Mouse (Mus musculus) left cerebral cortex, adult 2 months (tissue): ENCODE measurements around the gene Gm38392. TPM values are rescaled to one million over a fixed set of nuclear protein-coding genes. Genes with fewer than 3 reads are reported as not detected.
"Not testable (repeated sequence)": the region's sequence is repeated elsewhere in the genome, so short reads cannot be mapped to it uniquely, and the experiment has no call there.

Source experiments
- DNase-seq, 2 experiments: peaks; one replicate each; pipeline ENCODE4 v3.0.0; 2021 to 2022; ENCODE audit warnings: low spot score in 2 of 2, mixed read lengths in 1 of 2; ENCODE audit errors: extremely low spot score in 1 of 2
- H3K27ac ChIP-seq: fragments of 200-600 bp; 2 replicates; pipeline ENCODE4 v1.8.1; 2022
- H3K4me3 ChIP-seq: fragments of 200-600 bp; 2 replicates; pipeline ENCODE4 v1.8.1; 2022
- CTCF ChIP-seq: fragments of 200-600 bp; IDR thresholded peaks from 2 replicates; pipeline ENCODE4 v1.8.1; 2022; ENCODE audit warnings: antibody characterized with exemption, mild to moderate bottlenecking, moderate library complexity
- intact Hi-C: fragments of 180-260 bp; cut with DNase I; formaldehyde crosslinking; loops from one replicate; pipeline ENCODE4 v1.15.1; 2025
- total RNA-seq, 2 experiments: library from RNA; stranded (reverse); gene quantifications; 2 replicates each; pipeline ENCODE4 v1.2.3; 2021

Gene Gm38392
- total RNA-seq, 2 experiments from 2014 or later: 0.59 TPM; not detected in 1

DNA sequence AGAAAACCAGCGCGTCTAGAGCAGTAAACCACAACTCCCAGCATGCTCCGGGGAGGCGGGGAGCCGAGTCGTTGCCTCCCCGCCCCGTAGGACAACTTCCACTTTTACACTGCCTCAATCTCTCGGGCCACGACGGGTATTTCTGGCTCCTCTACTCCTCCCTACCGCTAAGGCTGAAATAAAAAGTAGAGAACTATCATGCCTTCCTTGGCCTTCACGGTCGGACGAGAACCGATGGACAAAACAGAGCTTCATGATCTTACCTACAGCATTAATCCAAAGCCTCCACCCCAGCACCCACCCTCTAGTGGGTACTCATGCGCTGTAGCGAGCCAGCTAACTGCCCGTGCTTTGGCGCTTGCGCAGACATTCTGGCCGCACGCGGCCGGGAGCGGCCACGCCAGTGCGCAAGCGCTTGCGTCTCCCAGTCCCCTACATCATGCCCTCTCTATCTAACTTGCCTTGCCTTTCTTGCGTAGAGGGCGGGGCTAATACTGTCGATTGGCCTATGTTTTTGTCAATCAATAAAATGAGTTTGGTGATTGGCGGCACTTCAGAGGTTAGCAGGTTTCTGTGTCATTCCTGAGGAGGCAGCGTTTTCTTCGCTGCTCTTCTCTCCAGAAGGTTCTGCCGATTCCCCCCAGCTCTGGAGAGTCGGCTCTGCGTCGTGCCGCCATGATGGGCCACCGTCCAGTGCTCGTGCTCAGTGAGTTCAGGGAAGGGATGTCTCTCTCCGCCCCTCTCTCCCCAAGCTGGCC, 9.7 kb upstream of the Gm38392 start, which contains the start of the genes Tsacc and Cct3:
Tsacc (minus strand) TSS at position 439 of the 758 bp plus-strand sequence.
Cct3 (plus strand) TSS at position 556 of the 758 bp plus-strand sequence.
- peak; percentile 26; the same call in 1 of the 2 replicates for TF ChIP-seq CTCF
- peak within 1 kb of the TSS; percentile 95 for H3K27ac ChIP-seq
- H3K4me3 ChIP-seq: peak within 1 kb of the TSS; percentile 91
- peak; percentile 93 to 96 for DNase-seq
- intact Hi-C loops: no loop called here

DNA sequence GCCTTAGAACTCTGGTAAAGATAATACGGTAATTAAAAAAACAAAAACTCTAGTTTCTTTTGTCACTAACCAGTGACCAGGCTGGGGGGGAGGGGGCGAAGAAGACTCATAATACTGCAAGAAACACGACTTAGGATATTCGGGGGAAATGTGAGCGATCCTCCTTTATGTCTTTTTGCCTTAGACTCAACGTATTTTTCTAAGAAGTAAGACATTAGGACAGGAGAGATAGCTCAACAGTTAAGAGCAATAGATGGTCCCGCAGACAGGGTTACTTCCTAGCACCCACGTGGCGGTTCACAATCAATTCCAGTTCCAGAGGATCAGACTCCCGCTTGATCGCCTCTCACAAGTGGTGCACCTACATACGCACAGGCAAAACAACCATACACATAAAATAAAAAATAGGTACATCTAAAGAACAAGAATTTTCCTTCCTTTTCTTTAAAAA, 9.1 kb upstream of the Gm38392 start:
- TF ChIP-seq CTCF: no peak
- Histone ChIP-seq H3K27ac (peak overlapping the region; percentile 95), H3K4me3 (peak overlapping the region; percentile 91)
- no peak for DNase-seq
- intact Hi-C loops: no loop called here

DNA sequence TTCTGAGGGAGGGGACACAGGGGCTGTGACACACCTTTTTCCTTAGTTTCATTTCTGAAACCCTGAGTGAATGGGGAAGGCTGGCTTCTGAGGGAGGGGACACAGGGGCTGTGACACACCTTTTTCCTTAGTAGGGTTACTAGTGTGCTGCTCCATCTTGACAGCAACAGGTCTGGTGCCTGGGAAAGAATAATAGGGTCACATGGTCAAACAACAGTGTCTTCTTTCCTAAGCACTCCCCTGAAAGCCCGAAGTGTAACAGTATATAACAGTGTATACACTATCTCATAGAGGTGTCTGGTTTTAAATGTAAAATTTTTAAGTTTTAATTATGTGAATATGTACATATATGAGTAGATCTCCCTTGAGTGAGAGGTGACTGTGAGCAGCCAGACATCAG, 8.3 kb upstream of the Gm38392 start:
- intact Hi-C loops, H3K27ac ChIP-seq, DNase-seq, H3K4me3 ChIP-seq: not testable (repeated sequence)

GRCm38 (mm10) chr3:88291970-88292369, 5.0 kb upstream of the Gm38392 start:
- peak; percentile 58 for TF ChIP-seq CTCF
- Histone ChIP-seq H3K27ac (no peak overlapping the region), H3K4me3 (no peak overlapping the region)
- no peak for DNase-seq
- intact Hi-C loops: no loop called here

DNA sequence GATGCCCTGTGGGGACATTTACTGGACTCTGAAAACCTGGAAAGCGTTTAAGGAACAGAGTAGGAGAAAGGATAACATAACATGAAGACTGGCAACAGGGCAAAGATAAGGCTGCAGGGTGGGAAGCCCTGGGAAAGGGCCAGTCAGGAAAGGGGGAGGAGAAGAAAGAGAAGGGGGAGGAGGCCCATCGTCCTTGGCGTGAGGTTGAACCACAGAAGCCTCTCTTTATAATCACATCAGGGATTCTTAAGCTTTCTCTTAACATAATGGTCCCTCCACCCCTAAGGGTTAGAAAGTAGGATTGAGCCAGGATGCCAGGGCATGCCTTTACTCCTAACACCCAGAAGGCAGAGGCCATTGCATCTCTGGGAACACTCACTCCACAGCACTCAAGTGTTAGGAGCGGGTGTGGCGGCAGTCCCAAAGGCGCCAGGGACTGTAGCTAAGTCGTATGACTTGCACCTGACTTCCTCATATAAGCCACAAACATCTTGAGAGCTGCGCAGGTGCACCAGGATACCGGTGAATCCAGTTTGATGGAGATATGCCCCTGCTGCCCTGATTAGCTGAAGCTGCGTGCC, 1.2 kb upstream of the Gm38392 start:
- H3K4me3 ChIP-seq, DNase-seq, intact Hi-C loops, H3K27ac ChIP-seq: not testable (repeated sequence)

DNA sequence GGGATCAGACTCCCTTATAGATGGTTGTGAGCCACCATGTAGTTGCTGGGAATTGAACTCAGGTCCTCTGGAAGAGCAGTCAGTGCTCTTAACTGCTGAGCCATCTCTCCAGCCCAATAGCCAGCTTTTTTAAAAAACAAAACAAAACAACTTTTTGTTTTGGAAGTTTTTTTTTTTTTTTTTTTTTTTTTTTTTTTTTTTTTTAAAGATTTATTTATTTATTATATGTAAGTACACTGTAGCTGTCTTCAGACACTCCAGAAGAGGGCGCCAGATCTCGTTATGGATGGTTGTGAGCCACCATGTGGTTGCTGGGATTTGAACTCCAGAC, 1.5 kb downstream of the Gm38392 start:
- H3K4me3 ChIP-seq, H3K27ac ChIP-seq, DNase-seq, intact Hi-C loops: not testable (repeated sequence)

DNA sequence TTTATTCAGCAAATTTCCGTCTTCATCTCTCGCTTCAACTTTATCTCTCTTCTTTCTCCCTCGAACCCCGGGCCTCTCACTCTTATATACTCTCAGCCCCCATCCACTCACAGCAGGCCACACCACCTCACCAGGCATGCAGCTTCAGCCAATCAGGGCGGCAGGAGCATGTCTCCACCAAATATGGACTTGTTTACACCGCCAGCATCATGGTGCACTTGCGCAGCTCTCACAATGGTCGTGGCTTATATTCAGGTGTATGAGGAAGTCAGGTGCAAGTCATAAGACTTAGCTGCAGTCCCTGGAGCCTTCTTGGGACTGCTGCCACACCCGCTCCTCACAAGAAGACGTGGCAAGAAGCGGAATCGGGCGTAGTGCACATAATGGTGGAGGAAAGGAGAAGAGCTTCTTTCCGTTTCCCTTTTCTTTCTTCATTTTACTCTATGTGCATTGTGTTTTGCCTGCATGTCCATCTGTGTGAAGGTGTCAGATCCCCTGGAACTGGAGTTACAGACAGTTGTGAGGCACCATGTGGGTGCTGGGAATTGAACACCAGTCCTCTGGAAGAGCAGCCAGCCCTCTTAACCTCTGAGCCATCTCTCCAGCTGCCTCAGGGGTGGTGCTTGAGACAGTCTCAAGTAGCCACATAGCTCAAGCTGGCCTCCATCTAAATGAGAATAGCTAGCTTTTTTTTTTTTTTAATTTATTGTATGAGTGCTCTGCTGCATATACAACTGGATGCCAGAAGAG, 2.0 kb downstream of the Gm38392 start:
- DNase-seq, H3K27ac ChIP-seq, intact Hi-C loops, H3K4me3 ChIP-seq: not testable (repeated sequence)

- H3K27ac ChIP-seq, intact Hi-C loops, DNase-seq, H3K4me3 ChIP-seq: not testable (repeated sequence)
Measured at GRCm38 (mm10) chr3:88281141-88281916, 5.7 kb downstream of the Gm38392 start.

GRCm38 (mm10) chr3:88280035-88280434, 7.0 kb downstream of the Gm38392 start:
- H3K4me3 ChIP-seq: no peak overlapping the region
- H3K27ac ChIP-seq: no peak overlapping the region
- intact Hi-C loops: no loop called here
- DNase-seq: no peak
- TF ChIP-seq CTCF: no peak

- peak; percentile 69 for TF ChIP-seq CTCF
- DNase-seq: peak in 1 of 2 experiments; percentile 17
- no peak overlapping the region for H3K4me3 ChIP-seq
- H3K27ac ChIP-seq: no peak overlapping the region
- intact Hi-C loops: loop anchor here (2.0 kb wide), 1 partner anchor 32 kb away; no protein-coding TSS in a partner anchor
Measured at GRCm38 (mm10) chr3:88276529-88277143, 10.4 kb downstream of the Gm38392 start.

DNA sequence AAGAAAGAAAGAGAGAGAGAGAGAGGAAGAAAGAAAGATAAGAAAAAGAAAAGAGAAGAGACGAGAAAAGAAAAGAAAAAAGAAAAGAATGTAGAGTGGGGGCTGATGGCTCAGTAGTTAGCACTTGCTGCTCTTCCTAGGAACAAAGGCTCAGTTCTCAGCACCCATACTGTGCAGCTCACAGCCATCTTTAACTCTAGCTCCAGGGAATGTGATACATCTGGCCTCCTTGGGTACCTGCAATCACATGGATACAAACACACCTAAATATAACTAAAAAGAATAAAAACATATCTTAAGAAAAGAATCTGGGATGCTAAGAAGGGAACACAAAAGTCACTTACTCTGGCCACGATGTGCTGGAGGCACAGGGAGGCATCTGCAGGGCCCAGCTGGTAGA, 10.9 kb downstream of the Gm38392 start:
- DNase-seq: no peak
- Histone ChIP-seq H3K27ac (no peak overlapping the region), H3K4me3 (no peak overlapping the region)
- no peak for TF ChIP-seq CTCF
- intact Hi-C loops: loop anchor here (2.0 kb wide), 1 partner anchor 31 kb away; no protein-coding TSS in a partner anchor
